Mouse (Mus musculus): Measurements from ENCODE around the gene Gm5431. TPM values are rescaled to one million over a fixed set of nuclear protein-coding genes. Genes with fewer than 3 reads are reported as not detected.

Gm5431 gene
- polyA plus RNA-seq, 1 experiment from 2014 or later, result 62.6 TPM

GRCm38 (mm10) chr11:48838181-48838797 is 63.7 kb downstream of the Gm5431 start:
- no peaks in the 10 kb centered on the region for H3K79me2 ChIP-seq (ENCODE audit: inconsistent target)
- H3K36me3 ChIP-seq (ENCODE audit: inconsistent target), result no peaks in the 10 kb centered on the region
- WGBS (ENCODE audit: missing documents), result under 1% methylated on average over 16 of the region's 16 CpGs
- 0 out of 2 replicates have a peak overlapping the region, but pooled peaks have one; percentile 8 for H3K27ac ChIP-seq
- peak overlapping the region; percentile 51 for H3K4me3 ChIP-seq (ENCODE audit: inconsistent target)

Other genes with a start within 250 kb of the Gm5431 start
- 321 to 741 TPM (median 672 TPM) in 3 replicates for gene Rack1, start 101.9 kb downstream of the Gm5431 start, polyA plus RNA-seq (2018)
- 40.1 to 48.8 TPM (median 47.2 TPM) in 3 replicates for gene Trim41, start 84.9 kb downstream of the Gm5431 start, polyA plus RNA-seq (2018)
- gene Trim7, start 76.1 kb downstream of the Gm5431 start, polyA plus RNA-seq (2018), result 1.1 to 1.4 TPM (median 1.2 TPM) in 3 replicates
- gene Gm12184, start 75.6 kb downstream of the Gm5431 start, polyA plus RNA-seq (2018), result 0.75 to 2.7 TPM (median 1.7 TPM) in 3 replicates
- 118 to 323 TPM (median 130 TPM) in 3 replicates for gene Irgm1, start 30.5 kb downstream of the Gm5431 start, polyA plus RNA-seq (2018)
- 12.3 to 45.7 TPM (median 19.2 TPM) in 3 replicates for gene Psme2b, start 44.0 kb upstream of the Gm5431 start, polyA plus RNA-seq (2018)
- 1.7 to 2.7 TPM (median 2.5 TPM) in 3 replicates for gene Olfr56, start 76.7 kb upstream of the Gm5431 start, polyA plus RNA-seq (2018)
- 13.0 to 45.0 TPM (median 18.5 TPM) in 3 replicates for gene 9930111J21Rik1, start 77.2 kb upstream of the Gm5431 start, polyA plus RNA-seq (2018)
- 0.58 to 2.3 TPM (median 0.77 TPM) in 3 replicates for gene Gm12185, start 90.0 kb upstream of the Gm5431 start, polyA plus RNA-seq (2018)
- 0.63 to 6.2 TPM (median 1.7 TPM) in 3 replicates for gene Tgtp1, start 92.0 kb upstream of the Gm5431 start, polyA plus RNA-seq (2018)
- gene 9930111J21Rik2, start 149.0 kb upstream of the Gm5431 start, polyA plus RNA-seq (2018), result 39.3 to 117 TPM (median 92.6 TPM) in 3 replicates
- gene Tgtp2, start 162.0 kb upstream of the Gm5431 start, polyA plus RNA-seq (2018), result 27.3 to 134 TPM (median 32.0 TPM) in 3 replicates
- 34.8 to 249 TPM (median 64.0 TPM) in 3 replicates for gene Ifi47, start 174.4 kb upstream of the Gm5431 start, polyA plus RNA-seq (2018)
- gene Olfr1396, start 212.7 kb upstream of the Gm5431 start, polyA plus RNA-seq (2018), result not detected in 3 replicates
- gene Olfr1395, start 240.1 kb upstream of the Gm5431 start, polyA plus RNA-seq (2018), result not detected in 3 replicates